Mouse (Mus musculus) cerebellum, adult 9-10 months (tissue): Measurements from ENCODE around the gene Wasf1.

Experiments
- DNase-seq: peaks from one replicate; pipeline ENCODE4 v3.0.0; 2022

Gene Wasf1

GRCm38 (mm10) chr10:40985350-40985749 is 102.1 kb downstream of the Wasf1 start:
- DNase-seq, result no peak
